Mouse (Mus musculus) megakaryocyte progenitor cell, adult 5-6 weeks (primary cell): Measurements from ENCODE around the gene Mms22l. TPM values are rescaled to one million over a fixed set of nuclear protein-coding genes. Genes with fewer than 3 reads are reported as not detected.

Experiments used
- ATAC-seq: replicated peaks from 2 replicates; pipeline ENCODE4 v1.8.0; 2016; ENCODE audit warnings: mild to moderate bottlenecking, moderate TSS enrichment, inconsistent platforms; ENCODE audit not compliant: poor library complexity
- total RNA-seq, 2 experiments: library from RNA; stranded (forward) in 1 of 2; stranded (reverse) in 1 of 2; fragments of 157-497, 149-512 nt in 1 of 2; fragments of 200-1000 nt in 1 of 2; gene quantifications; 2 replicates each; pipeline versions ENCODE4 v1.2.3 to v1.2.4; 2015 to 2017

Gene Mms22l
- total RNA-seq, 2 experiments from 2014 or later = 42.9 to 70.3 TPM

- no peak for ATAC-seq
These were observed 123.8 kb downstream of the Mms22l start for GRCm38 (mm10) chr4:24620005-24620404.

DNA sequence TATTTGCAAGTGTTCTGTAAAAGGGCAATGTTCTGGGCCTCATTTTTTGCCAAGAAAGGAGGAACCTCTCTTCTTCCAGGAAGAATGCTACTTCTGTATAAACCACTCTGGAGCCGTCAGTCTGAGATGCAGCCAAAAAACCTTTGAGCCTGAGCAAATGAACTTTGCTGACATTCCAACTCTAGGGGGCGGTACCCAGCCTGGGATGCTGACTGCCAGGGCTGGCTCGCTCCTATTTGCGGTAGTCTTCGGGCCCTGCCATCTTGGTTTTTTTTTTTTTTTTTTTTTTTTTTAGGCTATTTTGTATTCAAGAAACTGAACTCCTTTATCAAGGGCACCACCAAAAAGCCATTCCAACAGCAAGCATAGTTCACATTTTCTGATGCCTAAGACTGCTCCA is 124.2 kb downstream of the Mms22l start:
- no peak for ATAC-seq

DNA sequence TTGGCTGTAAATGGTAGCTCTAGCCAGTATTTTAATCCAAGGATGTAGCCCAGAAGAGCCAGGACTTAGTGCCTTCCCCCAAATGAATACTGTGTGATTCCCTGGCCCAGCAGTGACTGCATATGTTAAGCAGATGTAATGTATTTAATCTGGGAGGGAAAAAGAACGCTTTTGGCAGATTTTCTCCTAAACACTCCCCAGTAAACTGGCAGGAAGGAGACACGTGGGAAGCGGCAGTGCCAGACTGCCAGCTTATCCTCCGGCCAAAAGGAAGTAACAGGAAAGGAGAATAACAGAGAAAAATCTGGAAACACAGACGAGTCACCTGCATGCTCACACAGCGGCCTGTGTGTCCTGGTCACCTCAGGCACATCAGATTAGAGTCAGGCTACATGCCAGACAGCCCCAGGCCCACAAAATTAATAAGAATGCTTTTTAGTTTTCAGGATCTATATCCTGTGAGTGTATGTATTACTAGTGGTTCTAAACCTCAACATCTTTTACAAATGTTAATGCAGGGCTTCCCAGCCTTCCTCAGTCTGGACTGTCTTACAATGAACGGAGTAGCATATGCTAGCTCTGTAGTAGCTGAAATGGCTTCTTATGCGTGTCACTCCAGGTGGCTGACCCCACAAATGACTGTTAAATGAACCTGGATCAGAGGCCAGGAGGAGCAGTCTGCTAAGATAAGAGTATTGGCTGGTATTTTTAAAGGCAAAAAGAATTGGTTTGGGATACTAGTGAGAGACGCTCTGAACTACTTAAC is 125.4 kb downstream of the Mms22l start:
- ATAC-seq = no peak

DNA sequence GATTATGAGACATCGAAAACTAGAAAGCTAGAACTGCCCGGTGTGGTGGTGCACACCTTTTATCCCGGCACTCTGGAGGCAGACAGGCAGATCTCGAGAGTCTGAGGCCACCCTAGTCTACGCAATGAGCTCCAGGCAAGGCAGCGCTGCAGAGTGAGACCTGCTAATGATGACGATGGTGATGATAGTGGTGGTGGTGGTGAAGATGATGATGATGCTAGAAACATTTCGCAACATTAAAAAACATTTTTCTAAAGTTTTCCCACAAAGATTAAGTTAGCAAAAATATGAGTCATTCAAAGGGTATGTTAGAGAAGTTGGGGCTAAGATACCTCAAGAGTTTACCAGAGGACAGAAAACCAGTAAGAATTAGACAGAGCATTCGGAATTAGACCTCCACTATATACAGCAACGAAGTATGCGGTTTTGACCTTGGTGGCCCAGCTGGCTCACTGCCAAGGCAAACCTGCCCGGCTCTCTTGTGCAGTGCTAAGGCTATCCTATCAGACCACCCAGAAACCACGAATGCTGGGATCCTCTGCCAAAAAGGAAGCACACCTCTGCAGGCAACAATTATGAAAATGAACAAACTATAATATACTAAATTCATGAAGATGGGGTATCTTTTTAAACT is 129.8 kb downstream of the Mms22l start:
- peak; percentile 68 for ATAC-seq

DNA sequence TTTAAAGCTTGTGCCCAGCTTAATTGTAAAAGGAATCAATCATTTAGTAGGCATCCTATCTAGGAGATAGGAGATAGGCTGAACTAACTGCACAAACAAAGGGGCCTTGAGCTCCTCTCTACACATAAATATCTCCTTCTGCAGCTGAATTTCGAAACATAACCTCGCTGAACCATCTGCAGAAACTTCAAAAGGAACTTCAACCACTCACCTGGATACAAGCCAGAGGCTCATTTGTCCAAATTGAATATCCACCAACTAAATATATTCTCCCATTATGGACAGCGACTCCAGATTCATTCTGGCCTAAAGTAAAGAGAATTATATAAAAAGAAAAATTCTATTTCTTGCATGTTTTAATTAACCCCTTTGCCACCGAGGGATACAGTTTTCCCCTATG is 130.4 kb downstream of the Mms22l start:
- peak; percentile 21; the same call in 1 of the 2 replicates for ATAC-seq

GRCm38 (mm10) chr4:24627871-24628270 is 131.6 kb downstream of the Mms22l start:
- ATAC-seq = no peak

DNA sequence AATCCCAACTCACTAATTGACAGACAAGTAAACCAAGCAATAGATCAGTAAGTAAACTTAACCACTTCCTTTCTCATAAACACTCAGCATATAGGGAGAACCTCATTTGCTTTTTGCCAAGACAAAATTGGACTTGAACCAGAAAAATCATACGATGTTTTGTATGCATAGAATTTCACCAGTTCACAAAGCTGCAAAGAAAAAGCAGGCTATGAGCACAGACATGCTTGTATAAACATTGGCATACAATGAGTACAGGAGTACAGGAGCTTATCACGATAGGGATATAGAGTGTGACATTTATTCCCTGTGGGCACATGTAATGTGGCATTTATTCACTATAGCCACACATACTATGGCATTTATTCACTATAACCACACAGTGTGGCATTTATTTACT is 134.2 kb downstream of the Mms22l start:
- ATAC-seq = no peak

GRCm38 (mm10) chr4:24631177-24631911 is 135.1 kb downstream of the Mms22l start:
- ATAC-seq = no peak

DNA sequence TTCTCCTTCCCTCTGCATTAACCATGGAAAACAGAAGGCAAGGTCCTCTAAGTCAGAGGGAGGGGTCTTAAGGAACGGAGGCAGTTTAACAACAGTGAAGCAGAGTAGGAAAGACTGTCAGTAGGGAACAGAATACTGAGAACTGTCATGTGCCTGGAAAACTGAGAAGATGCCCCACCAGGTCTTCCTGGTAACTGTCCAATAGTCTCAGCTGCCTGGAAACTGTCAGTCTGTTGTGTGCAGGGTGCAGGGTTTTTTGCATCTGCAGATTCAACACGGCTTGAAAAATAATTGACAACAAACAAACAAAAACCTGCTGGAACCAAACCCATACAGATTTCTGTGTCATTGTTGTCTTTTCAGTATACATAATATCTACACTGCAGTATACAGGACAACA is 146.1 kb downstream of the Mms22l start:
- no peak for ATAC-seq

DNA sequence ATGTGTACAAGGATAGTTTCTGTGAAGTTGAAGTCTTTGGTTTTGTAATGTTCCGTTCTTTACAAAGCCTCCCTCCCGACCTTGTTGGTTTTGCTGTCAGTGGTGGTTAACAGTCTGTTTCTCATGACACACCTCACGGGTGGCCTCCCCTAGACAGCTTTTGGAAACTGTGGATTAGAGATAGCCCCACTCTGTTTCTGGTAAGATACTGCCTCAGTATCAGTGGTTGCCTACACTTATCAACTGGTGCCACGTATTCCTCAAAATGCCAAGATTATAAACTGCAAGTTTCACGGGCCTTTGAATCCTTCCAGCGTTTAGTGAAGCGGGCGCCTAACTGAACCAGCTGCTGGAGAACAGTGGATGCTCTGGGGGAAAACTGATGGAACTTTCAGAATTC is 148.5 kb downstream of the Mms22l start:
- peak; percentile 95 for ATAC-seq
